Mouse (Mus musculus) G1E (cell line): ENCODE data around the gene Abcg5. TPM values are rescaled to one million over a fixed set of nuclear protein-coding genes. Genes with fewer than 3 reads are reported as not detected.

Source experiments
- ATAC-seq: 2 replicates; pipeline ENCODE4 v1.8.0; 2016; ENCODE audit warnings: mild to moderate bottlenecking; ENCODE audit not compliant: insufficient number of reproducible peaks, poor library complexity, low FRiP score, severe bottlenecking; ENCODE audit errors: extremely low read depth
- DNase-seq: peaks from one replicate; pipeline ENCODE4 v3.0.0; 2012; ENCODE audit warnings: low spot score
- H3K27me3 ChIP-seq: 2 replicates; pipeline ENCODE4 v1.6.1; 2012; ENCODE audit warnings: mild to moderate bottlenecking, low read length, inconsistent platforms; ENCODE audit not compliant: insufficient read depth
- H3K36me3 ChIP-seq: replicated peaks from 2 replicates; pipeline ENCODE3; 2012; ENCODE audit warnings: mild to moderate bottlenecking, inconsistent platforms
- H3K4me1 ChIP-seq: 2 replicates; pipeline ENCODE4 v1.6.1; 2012; ENCODE audit warnings: low read depth, low read length, inconsistent platforms, mixed read lengths; ENCODE audit not compliant: insufficient read depth
- H3K4me3 ChIP-seq: 2 replicates; pipeline ENCODE4 v1.5.1; 2012; ENCODE audit warnings: low read depth, mild to moderate bottlenecking, inconsistent platforms, low read length, moderate library complexity, mixed read lengths
- H3K9me3 ChIP-seq: replicated peaks from 2 replicates; pipeline ENCODE4 v1.6.1; 2012; ENCODE audit warnings: inconsistent platforms
- CTCF ChIP-seq: IDR thresholded peaks from 2 replicates; pipeline ENCODE4 v1.5.1; 2012; ENCODE audit warnings: low read depth, low read length, inconsistent platforms, mixed read lengths
- GATA1 ChIP-seq: IDR thresholded peaks from 2 replicates; pipeline ENCODE4 v1.6.1; 2012; ENCODE audit warnings: borderline replicate concordance, low read length, inconsistent platforms, mixed read lengths
- GATA2 ChIP-seq: IDR thresholded peaks from 2 replicates; pipeline ENCODE4 v1.6.1; 2012; ENCODE audit warnings: low read depth, low read length, inconsistent platforms, borderline replicate concordance
- POLR2AphosphoS5 ChIP-seq: IDR thresholded peaks from 2 replicates; pipeline ENCODE4 v1.6.1; 2012; ENCODE audit warnings: low read depth, low read length, inconsistent platforms; ENCODE audit not compliant: insufficient replicate concordance
- TAL1 ChIP-seq: conservative IDR thresholded peaks from 2 replicates; pipeline ENCODE4 v1.6.1; 2012; ENCODE audit warnings: low read depth, low read length, inconsistent platforms, mixed read lengths
- polyA plus RNA-seq: library from polyadenylated mRNA; stranded (reverse); fragments of >175 nt; gene quantifications from 2 replicates; pipeline ENCODE4 v1.2.3, GENCODE M21; 2012
- total RNA-seq, 2 experiments: library from RNA; stranded (forward) in 1 of 2; stranded (reverse) in 1 of 2; fragments of 200-1000 nt in 1 of 2; fragments of >200 nt in 1 of 2; fragmentation: Nextera tagmentation in 1 of 2; gene quantifications; 2 replicates each; pipeline ENCODE4 v1.2.3; 2014 to 2017

The Abcg5 gene
- total and polyA plus RNA-seq, 3 experiments, result 0.16 TPM; not detected in 2

DNA sequence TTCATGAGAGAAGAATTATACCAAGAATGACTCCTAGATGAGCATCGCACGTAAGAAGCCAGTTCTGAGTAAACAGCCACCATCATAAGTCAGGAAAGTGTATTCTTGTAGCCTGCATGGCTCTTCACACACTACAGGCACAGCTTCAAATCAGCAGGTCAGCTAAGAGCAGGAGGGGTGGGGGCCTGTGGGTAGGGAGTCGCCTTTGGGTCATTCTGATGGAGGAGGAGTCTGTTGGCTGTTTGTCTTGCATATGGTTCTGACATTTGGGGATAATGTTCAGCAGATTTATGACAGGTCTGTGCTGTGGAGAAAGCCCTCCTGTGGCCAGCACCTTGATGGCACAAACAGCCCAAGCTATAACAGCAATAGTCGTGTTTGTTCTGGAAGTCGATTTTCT lies 26.6 kb downstream of the Abcg5 start:
- DNase-seq (no peak), ATAC-seq (no peak)
- no peaks in the 10 kb centered on the region for H3K36me3 ChIP-seq
- H3K27me3 ChIP-seq, result no peaks in the 10 kb centered on the region
- TF ChIP-seq POLR2AphosphoS5 (no peak), GATA1 (no peak), TAL1 (no peak)
- H3K4me3 ChIP-seq, result no peak overlapping the region
- no peaks in the 10 kb centered on the region for H3K9me3 ChIP-seq
- no peaks in the 10 kb centered on the region for H3K4me1 ChIP-seq

DNA sequence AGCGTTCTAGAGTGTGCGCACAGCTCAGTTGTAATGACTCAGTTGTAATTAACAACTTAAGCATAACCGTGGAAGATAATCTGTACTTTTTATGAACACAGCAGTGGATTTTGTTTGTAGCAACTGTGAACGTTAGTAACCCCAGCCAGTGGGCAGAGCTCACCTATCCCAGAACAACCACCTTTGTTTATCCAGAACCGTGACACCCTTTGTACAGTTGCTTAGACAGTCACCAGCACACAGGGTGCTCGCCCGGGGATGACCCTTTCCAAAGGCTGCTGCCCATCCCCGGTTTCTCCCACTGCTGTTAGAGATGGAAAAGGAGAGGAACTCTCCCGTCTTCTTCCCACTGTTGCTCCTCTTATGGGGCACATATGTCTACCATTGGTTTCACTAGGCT lies 29.3 kb downstream of the Abcg5 start:
- Histone ChIP-seq H3K4me1 (no peaks in the 10 kb centered on the region), H3K9me3 (no peaks in the 10 kb centered on the region), H3K36me3 (no peaks in the 10 kb centered on the region), H3K27me3 (no peaks in the 10 kb centered on the region), H3K4me3 (no peak overlapping the region)
- TF ChIP-seq CTCF (no peak), GATA2 (no peak), TAL1 (no peak), GATA1 (no peak), POLR2AphosphoS5 (no peak)
- ATAC-seq, result no peak
- DNase-seq, result no peak

DNA sequence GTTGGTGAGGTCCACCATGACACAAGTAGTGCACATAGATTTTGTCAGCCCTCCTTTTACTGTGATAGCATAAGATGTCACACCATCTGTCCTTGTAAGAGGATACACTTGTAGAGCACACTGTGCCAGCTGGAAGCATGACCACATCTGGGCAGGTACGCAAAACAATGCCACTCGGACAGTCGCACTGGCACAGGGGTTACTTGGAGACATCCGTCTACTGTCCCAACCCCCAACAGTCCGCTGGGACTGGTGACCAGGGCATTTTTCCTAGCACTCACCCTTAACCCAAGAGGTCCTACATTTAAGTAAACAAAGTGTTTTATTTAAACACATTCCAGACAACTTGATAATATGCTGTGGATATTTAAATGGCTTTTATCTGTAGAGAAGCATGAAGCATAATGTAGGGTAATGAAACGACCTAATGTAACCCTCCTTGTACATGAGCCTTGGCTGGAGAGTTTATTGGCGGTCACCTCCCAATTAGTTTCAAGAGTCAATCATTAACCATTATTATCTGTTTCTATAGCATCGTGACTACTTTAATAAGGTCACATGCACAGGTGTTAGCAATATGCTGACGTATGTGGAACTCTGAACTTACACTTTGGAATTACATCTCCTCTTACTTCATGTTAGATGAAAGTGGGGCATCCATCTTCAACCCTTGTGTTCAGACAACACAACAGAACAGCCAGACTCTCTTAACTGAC lies 32.4 kb downstream of the Abcg5 start:
- no peak for TF ChIP-seq CTCF
- no peak for TF ChIP-seq TAL1
- no peak for TF ChIP-seq POLR2AphosphoS5
- TF ChIP-seq GATA1, result no peak
- no peak for TF ChIP-seq GATA2
- no peaks in the 10 kb centered on the region for H3K4me1 ChIP-seq
- H3K27me3 ChIP-seq, result no peaks in the 10 kb centered on the region; the same call in 1 of the 2 replicates
- ATAC-seq (no peak), DNase-seq (no peak)
- no peaks in the 10 kb centered on the region for H3K9me3 ChIP-seq
- no peak overlapping the region for H3K4me3 ChIP-seq
- no peaks in the 10 kb centered on the region for H3K36me3 ChIP-seq

DNA sequence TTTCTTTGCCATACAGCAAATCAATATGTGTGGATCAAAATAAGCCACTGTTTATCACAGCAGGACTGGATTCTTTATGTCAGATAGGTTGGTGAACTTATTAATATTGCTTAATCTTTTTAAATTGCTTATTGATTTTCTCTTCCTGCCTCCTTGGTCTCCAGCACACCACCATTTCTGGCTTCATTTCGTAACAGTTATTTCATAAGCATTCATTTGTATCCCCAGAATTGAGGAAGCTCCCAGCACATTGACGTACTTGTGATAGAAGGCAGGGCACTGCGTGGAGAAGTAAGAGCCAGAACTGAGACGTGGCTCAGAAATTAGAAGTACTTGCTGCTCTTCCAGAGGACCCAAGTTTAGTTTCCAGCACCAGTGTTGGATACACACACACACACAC lies 35.2 kb downstream of the Abcg5 start:
- DNase-seq, result no peak
- no peaks in the 10 kb centered on the region for H3K4me1 ChIP-seq
- H3K36me3 ChIP-seq, result no peaks in the 10 kb centered on the region
- peaks cover 5% of the 10 kb centered on the region for H3K27me3 ChIP-seq
- no peak overlapping the region for H3K4me3 ChIP-seq
- no peaks in the 10 kb centered on the region for H3K9me3 ChIP-seq
- ATAC-seq, result no peak
- no peak for TF ChIP-seq TAL1
- TF ChIP-seq CTCF, result no peak
- no peak for TF ChIP-seq GATA1
- no peak for TF ChIP-seq GATA2
- no peak for TF ChIP-seq POLR2AphosphoS5

DNA sequence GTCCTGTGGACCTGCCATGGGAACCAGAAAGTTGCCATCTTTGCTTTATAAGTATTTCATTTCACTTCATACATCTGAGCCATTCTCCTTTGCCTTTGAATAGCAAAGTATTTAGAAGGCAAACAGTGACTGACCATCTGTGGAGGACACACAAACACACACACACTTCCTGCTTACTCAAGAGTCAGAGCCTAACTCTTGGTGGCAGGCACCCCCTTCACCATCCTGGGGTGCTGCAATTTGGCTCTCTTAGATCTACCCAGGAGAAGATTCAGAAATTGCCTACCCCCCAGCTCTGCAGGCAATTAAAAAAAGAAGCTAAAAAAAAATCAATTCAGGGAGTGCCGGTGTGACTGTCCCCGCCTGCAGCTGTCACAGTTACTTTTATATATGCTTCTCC lies 36.3 kb downstream of the Abcg5 start:
- no peak for DNase-seq
- H3K4me3 ChIP-seq, result no peak overlapping the region
- TF ChIP-seq TAL1 (no peak), GATA1 (no peak), POLR2AphosphoS5 (no peak), CTCF (no peak), GATA2 (no peak)
- H3K9me3 ChIP-seq, result no peaks in the 10 kb centered on the region
- H3K27me3 ChIP-seq, result peaks cover 8% of the 10 kb centered on the region
- no peak for ATAC-seq
- H3K4me1 ChIP-seq, result no peaks in the 10 kb centered on the region
- H3K36me3 ChIP-seq, result no peaks in the 10 kb centered on the region

DNA sequence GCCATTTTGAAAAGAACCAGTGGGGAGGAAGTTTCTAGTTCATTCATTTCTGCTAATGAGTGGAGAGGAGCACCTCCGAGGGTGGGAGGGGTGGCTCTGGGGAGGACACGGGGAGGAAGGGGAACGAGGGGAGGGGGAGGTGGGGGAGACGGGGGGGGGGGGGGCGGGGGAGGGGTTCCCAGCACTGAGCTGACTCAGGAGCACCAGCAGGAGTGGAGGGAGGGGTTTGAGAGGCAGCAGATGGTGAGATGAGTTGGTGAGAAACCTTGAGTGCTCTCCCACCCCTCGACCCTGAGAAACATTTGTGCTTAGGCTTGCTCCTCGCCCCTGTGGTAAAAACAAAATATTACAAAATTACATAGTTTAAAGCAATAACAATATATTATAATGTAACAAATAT lies 36.9 kb downstream of the Abcg5 start:
- Histone ChIP-seq H3K9me3 (no peaks in the 10 kb centered on the region), H3K4me1 (no peaks in the 10 kb centered on the region), H3K27me3 (peaks cover 8% of the 10 kb centered on the region), H3K4me3 (no peak overlapping the region), H3K36me3 (no peaks in the 10 kb centered on the region)
- TF ChIP-seq POLR2AphosphoS5 (no peak), CTCF (no peak), GATA1 (no peak), GATA2 (no peak), TAL1 (no peak)
- ATAC-seq, result no peak
- DNase-seq, result no peak
